Mouse (Mus musculus) T-cell, adult 2 months (primary cell): ENCODE results near the gene Ttc25.
A peak's percentile ranks its signal among the peaks of the same experiment; 100 is the strongest.

Experiments
- DNase-seq: peaks from one replicate; pipeline ENCODE4 v3.0.0; 2022; ENCODE audit warnings: low spot score

Ttc25 gene

DNA sequence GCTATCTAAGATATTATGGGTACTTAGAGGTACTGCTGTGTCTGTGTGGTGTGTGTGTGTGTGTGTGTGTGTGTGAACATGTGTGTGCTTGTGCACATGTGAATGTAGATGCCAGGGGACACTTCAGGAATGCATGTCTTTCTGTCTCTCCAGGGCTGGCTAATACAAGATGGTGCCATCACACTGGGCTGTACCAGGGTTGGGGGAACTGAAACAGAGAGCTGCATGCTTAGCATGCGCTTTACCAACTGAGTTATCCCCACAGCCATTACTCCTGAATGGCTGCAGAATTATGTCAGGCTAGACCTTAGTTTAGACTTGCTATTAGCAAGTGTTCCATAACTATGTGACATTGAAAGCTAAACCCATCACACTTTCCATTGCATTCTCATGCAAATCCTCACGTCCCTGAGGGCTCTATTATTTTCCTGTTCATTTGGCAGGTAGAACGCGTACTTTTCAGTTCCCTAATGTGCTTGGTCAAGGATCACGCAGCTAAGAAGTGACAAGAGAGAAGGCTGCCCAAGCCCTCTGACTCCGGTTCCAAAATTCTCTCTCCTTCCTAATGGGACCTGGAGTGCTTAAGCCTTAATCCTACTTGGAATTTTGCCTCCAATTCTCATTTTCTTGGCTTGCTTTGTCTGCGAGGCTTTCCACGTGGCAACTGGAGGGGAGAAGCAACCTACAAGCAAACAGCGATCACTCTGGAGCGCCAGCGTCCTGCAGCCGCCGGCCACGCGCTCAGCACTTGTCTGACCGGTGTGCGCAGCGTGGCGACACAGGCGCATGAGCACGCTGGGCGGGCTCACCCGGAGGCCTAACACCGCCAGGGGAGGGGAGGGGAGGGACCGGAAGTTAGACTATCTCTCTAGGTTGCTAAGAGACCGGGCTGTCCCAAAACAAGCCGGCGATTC, at the start of gene Ttc25:
Gene Ttc25 (plus strand): TSS at position 776 of the 914 bp plus-strand sequence.
- peak; percentile 68 for DNase-seq

DNA sequence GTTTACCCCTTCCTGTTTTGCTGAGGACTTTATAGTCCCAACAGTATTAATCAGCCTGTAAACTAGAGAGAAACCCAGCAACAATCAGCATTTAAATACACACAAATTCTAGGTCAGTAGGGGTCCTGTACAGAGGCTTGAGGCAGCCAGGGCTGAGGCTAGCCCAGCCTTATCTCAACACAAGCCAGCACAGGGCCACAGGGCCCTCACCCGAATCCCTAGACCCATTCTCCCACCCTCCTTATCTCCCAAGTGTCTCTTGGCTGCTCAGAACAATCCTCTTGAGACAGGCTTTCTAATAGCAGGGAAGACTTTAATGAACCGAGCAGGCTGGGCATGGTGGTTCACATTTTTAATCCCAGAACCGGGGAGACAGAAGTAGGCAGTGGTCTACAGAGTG, 45.2 kb upstream of the Ttc25 start:
- DNase-seq: no peak

DNA sequence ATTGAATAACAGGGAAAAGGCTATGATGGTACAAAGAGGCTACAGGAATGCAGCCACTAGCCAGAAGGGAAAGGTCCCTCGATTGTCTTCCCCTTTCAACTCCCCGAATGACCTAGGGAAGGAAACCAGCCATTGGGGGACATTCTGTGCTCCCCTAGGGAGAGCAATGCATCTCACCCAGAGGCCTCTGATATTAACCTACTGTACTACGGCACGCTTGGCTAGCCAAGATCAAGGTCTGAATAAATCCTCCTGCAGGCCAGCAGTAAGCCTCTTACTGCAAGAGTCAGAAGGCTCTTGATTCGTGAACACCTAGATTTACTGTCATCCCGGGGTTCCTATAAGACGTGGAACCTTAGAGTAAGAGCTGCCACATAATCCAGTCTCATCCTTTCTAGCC, 44.8 kb upstream of the Ttc25 start:
- no peak for DNase-seq

DNA sequence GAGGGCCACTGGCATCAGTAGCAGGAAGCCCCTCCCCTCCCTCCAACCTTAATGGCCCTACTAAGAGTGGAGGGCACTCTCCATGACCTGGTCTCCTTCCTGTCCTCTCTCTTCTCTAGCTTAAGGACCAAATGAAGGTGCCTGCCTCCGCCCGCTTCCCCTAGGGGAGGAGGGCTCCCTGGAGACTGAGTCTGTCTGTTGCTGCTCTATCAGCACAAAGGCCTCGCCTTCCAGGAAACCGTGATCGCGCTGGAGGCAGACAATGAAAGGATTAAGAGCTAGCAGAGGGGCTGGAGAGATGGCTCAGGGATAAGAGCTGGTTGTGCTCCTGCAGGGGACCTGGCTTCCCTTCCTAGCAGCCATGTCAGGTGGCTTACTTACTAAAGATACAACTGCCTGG, 44.1 kb upstream of the Ttc25 start:
- no peak for DNase-seq

DNA sequence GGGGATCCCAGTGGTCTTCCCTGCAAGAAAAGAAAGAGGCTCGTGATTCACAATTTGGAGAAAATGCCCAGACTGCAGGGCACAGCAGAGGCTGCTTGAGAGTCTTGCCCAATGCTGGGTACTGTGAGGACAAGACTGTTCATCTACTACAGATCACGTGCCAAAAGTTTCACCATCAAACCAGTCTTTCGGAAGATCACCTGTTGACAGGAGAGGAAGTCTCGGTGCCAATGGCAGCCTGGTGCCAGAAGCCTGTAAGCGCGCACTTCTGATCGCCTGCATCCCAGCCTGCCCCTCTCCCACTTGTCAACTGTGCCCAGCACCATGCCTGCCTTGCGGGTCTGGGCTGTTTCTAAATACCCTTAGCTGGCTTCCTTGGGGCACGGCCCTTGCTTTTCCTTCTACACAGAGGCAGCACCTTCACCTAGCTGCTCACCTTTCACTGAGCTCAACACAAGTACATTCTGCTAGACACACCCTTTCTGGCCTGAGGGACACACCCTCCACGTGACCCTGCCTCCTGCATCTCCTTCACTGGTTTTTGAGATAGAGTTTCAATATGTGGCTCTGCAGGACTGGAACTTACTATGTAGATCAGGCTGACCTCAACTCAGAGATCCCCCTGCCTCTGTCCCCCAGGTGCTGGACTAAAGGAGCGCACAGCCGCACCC, 40.3 kb upstream of the Ttc25 start:
- DNase-seq: no peak

DNA sequence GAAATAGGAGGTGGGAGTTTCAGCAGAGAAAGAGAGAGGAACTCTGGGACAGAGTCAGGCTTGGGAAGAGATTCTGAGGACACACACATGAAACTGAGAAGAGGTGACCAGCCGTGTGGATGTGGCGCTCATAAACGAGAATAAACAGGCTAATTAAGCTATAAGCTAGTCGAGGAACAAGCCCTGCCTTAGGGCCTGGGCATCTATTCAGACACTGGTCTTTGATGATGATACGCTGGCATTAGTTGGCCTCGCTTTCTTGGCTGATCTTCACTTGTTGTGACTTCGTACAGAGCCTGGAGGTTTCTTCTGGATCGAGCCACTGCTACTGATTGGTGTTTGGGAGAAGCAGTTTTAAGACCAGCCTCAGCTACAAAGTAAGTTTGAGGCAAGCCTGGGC, 39.4 kb upstream of the Ttc25 start:
- no peak for DNase-seq

DNA sequence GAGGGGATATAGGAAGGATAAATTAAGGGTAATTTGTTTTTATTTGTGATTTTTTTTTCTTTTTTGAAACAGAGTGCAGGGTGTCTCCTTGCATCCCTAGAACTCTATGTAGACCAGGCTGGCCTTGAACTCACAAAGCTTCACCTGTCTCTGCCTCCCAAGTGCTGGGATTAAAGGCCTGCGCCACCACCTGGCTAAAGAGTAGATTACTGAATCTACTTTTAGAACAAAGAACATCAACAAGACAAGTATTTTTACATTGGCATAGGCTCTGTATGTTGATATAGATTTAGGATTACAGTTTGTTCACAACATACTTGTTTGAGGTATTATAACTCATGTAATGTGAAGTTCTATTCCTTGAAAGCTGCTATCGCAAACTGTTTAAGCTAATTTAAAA, 34.9 kb upstream of the Ttc25 start:
- no peak for DNase-seq

DNA sequence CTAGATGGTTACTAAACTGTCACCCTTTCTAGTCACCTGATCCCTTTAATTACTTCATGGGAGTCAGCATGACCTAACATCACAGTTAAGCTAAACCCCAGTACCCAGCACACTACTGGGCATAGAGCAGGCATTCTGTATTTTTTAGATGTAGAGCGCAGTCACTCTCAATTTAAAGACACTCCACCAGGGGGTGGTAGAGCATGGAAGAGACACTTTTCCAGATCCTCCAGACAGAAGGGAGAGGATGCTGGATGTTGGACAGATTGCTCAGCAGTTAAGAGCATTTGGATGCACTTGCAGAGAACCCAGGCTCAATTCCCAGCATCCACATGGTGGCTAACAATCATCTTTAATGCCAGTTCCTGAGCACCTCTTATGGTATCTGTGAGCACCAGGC, 33.0 kb upstream of the Ttc25 start:
- no peak for DNase-seq

DNA sequence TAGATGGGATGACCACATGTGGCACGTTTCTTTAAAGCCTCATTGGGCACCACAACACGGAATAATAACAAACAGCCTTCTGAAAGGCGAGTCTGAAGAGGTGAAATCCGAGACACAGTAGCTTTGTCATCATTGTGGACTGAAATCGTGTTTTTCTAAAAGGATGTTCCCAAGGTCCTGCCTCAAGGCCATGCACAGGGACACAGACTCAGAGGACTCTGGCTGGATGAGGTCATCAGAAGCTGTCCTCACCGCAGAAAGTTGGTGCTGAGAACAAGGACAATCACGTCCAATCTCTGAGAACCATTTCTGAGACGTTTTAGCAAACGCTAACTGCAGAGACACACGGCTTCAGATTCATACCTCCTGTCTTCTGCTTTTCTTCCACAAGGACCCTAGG, 31.7 kb upstream of the Ttc25 start:
- DNase-seq: no peak

DNA sequence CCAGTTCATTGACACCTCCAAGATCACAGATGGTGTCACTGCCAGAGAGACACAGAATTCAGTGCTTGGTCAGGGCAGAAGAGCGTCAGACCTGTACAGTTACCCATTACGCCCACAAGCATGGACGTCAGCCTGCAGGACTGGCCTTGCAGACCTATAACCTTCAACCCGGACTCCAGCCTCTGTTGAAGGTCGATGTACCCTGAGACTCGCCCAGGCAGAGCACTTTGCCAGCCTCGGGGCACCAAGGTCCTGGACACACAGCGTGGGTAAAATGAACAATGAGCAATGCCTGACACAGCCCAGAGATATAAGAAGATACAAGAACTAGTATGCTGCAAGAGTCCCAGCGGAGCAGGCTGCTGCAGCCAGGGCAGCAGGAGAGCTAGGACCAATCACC, 30.3 kb upstream of the Ttc25 start:
- DNase-seq: no peak

DNA sequence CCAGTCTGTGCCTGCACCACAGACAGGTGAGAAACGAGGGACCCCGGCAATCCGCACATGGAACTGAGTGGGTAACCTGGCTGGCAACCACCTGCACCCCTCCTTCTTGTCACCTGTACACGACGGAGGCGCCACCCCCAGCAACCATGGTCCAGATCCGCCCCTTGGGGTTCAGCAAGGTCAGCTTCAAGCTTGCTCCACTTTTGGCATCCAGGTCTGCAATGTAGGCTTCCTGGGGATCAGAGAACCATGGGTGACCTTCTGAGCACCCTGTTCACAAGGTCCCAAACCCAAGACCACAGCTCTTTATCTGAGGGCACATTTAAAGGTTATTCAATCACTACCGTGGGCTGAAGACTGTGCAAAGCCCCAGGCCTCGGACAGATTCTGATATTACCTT, 29.6 kb upstream of the Ttc25 start:
- no peak for DNase-seq

DNA sequence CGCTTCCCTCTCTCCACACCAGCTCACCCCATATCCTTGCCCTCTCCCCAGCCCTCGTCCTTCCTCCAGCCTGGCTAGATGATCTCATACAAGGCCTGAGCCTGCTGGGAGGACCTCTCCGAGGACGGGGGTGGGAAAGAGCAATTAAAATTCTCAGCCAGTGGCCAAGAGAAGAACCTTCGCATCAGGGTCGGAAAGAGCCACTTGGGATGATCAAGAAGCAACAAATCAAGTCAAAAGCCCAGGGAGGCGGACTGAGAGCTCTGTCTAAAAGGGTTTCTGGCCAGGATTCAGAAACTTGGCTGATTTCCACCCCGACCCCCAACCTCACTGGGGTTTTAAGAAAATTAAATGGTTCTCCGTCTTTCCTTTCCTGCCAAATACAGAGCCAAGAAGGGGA, 29.1 kb upstream of the Ttc25 start:
- no peak for DNase-seq

DNA sequence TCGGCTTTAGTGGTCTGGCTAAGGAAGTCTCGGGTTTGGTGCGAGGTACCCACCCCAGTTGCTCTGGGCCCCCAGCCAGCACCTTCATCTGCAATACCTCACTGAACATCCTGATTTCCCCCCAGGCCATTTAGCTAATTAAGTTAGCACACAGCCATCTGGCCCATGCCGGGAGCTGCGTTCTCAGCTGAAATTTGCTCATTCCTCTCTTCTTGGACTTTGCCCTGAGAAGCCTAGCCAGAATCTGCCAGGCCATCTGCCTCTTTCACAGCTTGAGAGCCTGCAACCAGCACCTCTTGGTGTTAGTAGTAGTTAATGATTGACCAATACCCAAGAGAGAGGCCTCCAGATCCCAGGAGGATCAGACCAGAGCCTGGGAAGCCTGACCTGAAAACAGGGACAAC, 27.2 kb upstream of the Ttc25 start:
- DNase-seq: no peak

DNA sequence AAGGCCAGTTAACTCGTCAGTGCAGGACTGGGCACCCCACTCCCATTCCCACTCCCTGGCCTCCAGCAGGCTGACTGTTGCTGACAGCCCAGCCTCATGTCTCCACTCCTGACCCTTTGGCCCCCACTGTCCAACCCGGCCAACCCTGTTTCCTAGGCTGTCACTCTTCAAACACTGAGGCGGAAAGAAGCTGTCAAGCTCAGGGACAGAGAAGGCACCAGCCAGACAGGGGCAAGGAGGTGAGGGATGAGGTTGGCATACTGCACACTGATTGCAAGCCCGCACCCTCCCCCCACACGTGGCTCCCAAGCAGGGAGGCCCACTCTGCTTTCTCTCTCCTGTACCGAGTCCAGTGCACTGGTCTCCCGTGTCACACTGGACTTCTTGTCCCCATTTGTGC, 26.2 kb upstream of the Ttc25 start:
- no peak for DNase-seq

DNA sequence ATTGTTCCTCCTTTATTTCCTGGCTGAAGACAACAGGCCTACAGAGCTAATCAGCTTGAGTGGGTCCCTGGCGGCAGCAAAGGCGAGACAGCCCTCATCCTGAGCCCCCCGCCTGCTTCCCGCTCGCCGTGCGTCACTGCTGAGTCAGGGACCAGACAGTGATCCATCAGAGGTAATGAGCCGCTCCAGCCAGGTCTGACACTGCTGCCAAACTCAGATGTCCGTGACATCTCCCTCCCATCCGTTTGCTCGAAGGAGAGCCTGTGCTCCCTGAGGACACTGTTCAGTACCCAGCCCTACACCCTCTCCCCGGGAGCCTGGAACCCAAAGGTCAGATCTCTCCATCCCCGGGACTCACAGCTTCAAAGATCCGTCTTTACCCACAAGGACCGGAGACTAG, 24.6 kb upstream of the Ttc25 start:
- no peak for DNase-seq

DNA sequence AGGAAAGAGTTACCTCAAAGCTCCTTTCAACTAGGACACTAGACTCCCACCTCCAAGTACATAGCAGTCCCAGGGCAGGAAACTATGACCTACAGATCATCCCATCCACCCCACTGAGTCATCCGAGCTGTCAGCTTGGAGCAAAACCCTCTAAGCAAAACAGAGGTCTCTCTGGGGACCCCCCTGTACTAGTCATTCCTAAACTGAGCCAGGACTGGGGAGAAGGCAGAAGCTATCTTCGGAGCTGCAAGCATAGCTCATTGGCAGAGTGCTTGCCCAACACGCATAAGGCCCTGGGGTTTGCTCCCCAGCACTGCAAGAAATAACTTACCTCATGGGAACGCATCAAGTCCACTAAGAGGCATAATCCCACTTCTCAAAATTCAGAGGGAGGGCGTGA, 21.0 kb upstream of the Ttc25 start:
- no peak for DNase-seq

DNA sequence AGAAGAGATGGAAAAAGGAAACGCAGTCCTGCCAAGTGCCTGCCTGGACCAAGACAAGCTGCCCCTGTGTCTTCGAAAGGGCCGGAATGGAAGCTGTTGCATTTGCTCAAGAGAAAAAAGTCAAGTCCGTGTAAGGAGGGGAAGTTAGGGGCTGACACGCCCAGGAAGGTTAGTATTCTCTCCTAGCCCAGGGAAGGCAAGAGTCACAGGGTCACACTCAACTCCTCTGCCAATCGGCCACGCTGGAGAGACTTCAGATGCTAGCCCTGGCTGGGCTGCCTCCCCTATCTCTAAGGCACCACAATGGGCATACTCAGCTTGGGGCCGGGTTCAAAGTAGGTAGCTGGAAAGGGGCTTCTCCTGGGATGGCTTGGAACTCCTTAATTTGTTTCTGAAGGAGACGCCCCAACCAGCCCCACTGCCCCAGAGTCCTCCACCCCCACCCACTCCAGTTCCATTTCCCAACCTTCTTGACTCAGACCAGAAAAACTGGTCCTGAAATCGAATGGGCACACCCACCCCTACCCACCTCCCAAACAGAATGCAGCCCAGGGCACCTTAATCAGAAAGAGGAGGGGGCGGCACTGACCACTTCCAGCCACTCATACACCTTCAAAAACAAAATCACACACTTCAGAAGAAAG, 20.3 kb upstream of the Ttc25 start:
- DNase-seq: no peak

DNA sequence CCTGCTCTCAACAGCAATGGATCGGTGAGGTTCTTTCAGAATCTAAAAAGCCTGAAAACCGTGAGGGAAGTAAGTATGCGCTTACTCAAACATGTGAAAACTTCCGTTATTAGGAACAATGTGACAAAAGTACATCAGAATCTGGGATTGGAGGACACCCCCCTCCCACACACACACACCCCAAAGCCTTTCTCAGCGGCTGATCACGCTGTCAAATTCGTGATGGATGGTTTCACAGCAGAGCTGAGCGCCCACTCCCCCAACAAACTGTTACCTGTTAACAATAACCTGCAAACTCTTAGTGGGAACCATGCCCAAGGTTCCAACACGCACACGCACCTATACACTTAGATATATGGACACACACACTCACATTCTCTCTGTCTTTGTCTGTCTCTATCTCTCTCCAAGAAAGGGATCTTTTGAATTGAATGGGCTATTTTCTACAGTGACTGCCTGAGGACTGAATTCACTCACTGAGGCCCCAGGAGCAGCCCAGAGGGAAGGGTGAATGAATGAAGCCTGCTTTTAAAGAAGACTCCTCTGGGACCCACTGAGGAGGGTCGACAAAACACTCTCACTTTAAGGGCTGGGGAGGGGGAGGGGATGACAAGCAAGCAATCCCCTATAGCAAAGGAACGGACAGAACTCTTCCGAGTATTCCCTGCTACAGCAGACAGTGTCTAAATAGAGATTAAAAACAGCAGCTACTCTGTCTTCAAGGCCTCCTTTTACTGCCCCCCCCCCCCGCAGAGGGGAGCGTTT, 19.2 kb upstream of the Ttc25 start:
- DNase-seq: no peak

DNA sequence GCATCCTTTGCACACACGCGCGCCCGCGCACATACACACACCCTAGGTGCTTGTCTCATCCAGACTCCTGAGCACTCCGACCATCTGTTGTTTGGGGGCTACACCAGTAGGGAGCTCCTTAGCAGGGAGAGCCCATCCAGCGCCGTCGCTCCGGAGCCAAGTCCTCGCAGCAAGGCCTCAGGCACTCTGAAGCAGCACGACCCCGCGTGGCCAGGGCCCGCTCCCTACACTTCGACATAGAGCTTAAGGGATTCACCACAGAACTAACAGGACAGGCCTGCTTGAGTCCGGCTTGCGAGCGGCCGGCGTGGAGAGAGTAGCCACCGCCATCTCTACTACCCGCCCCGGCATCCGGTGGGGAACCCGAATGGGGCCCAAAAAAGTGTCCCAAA, 18.3 kb upstream of the Ttc25 start:
- DNase-seq: peak; percentile 48

DNA sequence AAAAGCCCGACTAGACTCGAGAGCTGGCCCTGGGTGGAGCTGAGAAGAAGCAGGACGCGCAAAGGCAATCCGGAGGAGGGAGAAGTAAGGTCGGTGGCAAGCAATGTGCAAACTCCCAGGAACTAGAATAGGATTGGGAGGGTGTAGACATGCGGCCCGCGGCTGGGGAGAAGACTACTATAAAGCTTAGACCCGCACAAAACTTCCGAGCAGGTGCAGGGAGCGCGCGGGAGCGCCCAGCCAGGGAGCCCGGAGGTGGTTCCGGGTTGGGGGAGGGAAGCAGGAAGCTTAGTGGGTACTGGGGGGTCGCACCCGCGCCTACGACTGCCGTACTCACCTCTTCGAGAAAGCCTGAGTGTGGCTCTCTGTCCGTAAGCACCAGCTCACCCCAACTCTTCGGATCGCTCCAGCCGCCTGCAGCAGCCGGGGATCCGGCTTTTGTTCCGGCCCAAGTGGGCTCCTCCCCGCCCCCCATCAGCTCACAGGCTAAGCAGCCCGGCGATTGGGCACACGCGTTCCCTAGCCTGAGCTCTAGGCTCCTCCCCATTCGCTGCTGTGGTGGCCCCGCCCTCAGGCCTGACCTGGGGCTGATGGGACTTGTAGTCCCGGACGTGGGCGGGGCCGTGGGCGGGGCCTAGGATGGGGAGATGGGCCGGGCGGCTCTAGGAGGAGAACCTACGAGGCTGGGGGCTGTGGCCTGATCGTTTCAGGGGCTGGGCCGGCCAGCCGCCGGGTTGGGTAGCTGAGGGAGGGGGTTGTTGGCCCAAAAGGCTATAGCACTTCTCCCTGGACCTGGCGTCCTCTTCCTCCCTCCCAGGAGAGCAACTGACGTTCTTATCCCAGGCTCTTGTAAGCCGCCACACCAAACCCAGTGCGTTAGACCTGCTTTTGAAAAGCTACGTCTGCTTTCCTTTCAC, 17.7 kb upstream of the Ttc25 start, which contains the start of gene Acly:
Gene Acly (minus strand): TSS at position 543 of the 917 bp plus-strand sequence.
- peak; percentile 98 for DNase-seq
